Mouse (Mus musculus) neural tube, embryonic 15.5 days (tissue): ENCODE results near the gene Tmem144. TPM values are rescaled to one million over a fixed set of nuclear protein-coding genes. Genes with fewer than 3 reads are reported as not detected.

Source experiments
- ATAC-seq: fragments of 200-750 bp; cut with Nextera tagmentation; 2 replicates; pipeline ENCODE4 v1.8.0; 2017; ENCODE audit warnings: mild to moderate bottlenecking, moderate TSS enrichment, moderate library complexity; ENCODE audit not compliant: low FRiP score
- H3K27ac ChIP-seq: fragments of 300-500 bp; sonication (generic); replicated peaks from 2 replicates; pipeline ENCODE4 v1.5.1; 2015; ENCODE audit warnings: mild to moderate bottlenecking, inconsistent platforms
- H3K27me3 ChIP-seq: fragments of 300-500 bp; sonication (generic); replicated peaks from 2 replicates; pipeline ENCODE4 v1.6.1; 2015; ENCODE audit warnings: inconsistent platforms
- H3K36me3 ChIP-seq: fragments of 300-500 bp; sonication (generic); 2 replicates; pipeline ENCODE4 v1.6.1; 2015; ENCODE audit warnings: inconsistent platforms
- H3K4me1 ChIP-seq: fragments of 300-500 bp; sonication (generic); 2 replicates; pipeline ENCODE4 v1.6.1; 2015; ENCODE audit warnings: inconsistent platforms
- H3K4me2 ChIP-seq: fragments of 300-500 bp; sonication (generic); 2 replicates; pipeline ENCODE4 v1.6.1; 2015; ENCODE audit warnings: inconsistent platforms, mild to moderate bottlenecking, moderate library complexity
- H3K4me3 ChIP-seq: fragments of 300-500 bp; sonication (generic); replicated peaks from 2 replicates; pipeline ENCODE4 v1.5.1; 2015; ENCODE audit warnings: mild to moderate bottlenecking, inconsistent platforms
- H3K9ac ChIP-seq: fragments of 300-500 bp; sonication (generic); replicated peaks from 2 replicates; pipeline ENCODE4 v1.6.1; 2015; ENCODE audit warnings: mild to moderate bottlenecking, inconsistent platforms
- H3K9me3 ChIP-seq: fragments of 300-500 bp; sonication (generic); replicated peaks from 2 replicates; pipeline ENCODE4 v1.6.1; 2016; ENCODE audit warnings: inconsistent platforms
- WGBS: fragments of 180-500 bp; shearing (Covaris S2); methylation state at CpG from one replicate; pipeline ENCODE4 v1.1.7; 2015; ENCODE audit warnings: mixed read lengths; 5-methylcytosine and 5-hydroxymethylcytosine counted together
- polyA plus RNA-seq: library from polyadenylated mRNA; unstranded; fragments of >200 nt; fragmentation: Nextera tagmentation; extraction: Ambion mirVana; gene quantifications from 2 replicates; pipeline ENCODE4 v1.2.1, GENCODE M21; 2015

The Tmem144 gene
- polyA plus RNA-seq, 1 experiment from 2014 or later = 1.5 TPM

DNA sequence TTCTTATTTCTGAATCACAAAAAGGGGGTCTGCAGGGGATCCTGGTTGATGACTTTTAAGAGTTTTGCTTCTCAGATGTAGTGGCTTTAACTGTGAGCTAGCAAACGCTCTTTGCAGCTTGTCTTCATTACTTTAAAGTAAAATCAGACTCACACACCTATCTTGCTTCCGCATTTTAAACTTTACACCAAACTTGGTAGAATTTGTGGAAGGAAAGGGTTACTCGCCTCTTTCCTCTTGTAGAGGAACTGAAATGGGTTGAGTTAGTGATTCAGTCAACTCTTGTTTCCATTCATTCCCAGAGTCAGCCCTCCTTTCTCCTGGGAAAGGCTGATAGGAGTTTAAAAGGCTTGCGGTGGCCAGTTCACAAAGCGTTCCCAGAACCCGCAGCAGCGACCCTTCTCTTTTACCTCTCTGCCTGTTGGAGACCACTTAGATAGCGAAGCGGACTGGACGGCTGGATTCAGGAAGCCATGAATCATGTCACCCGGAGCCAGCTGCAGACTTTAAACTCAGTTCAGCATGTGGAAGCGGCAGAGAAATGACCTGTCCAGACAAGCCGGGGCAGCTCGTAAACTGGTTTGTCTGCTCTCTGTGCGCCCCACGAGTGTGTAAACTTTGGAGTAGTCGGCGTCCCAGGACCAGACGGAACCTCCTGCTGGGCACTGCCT is 33.2 kb upstream of the Tmem144 start:
- 13% methylated on average over 19 of the region's 19 CpGs for WGBS
- H3K4me1 ChIP-seq = peaks cover 20% of the 10 kb centered on the region
- H3K27me3 ChIP-seq = no peaks in the 10 kb centered on the region
- H3K9me3 ChIP-seq = no peaks in the 10 kb centered on the region
- peak overlapping the region; percentile 40 for H3K4me2 ChIP-seq
- no peaks in the 10 kb centered on the region for H3K36me3 ChIP-seq
- H3K9ac ChIP-seq = no peak overlapping the region
- H3K4me3 ChIP-seq = peak overlapping the region; percentile 23
- no peak overlapping the region for H3K27ac ChIP-seq
- ATAC-seq = no peak

GRCm38 (mm10) chr3:79884761-79885189 is 32.2 kb upstream of the Tmem144 start:
- no peaks in the 10 kb centered on the region for H3K27me3 ChIP-seq
- ATAC-seq = peak; percentile 22; the same call in 1 of the 2 replicates
- no peaks in the 10 kb centered on the region for H3K9me3 ChIP-seq
- no peaks in the 10 kb centered on the region for H3K36me3 ChIP-seq
- peak overlapping the region; percentile 49 for H3K4me2 ChIP-seq
- 10% methylated on average over 9 of the region's 9 CpGs for WGBS
- peak overlapping the region; percentile 15; the same call in 1 of the 2 replicates for H3K4me3 ChIP-seq
- H3K9ac ChIP-seq = no peak overlapping the region
- H3K27ac ChIP-seq = no peak overlapping the region
- H3K4me1 ChIP-seq = peaks cover 20% of the 10 kb centered on the region

DNA sequence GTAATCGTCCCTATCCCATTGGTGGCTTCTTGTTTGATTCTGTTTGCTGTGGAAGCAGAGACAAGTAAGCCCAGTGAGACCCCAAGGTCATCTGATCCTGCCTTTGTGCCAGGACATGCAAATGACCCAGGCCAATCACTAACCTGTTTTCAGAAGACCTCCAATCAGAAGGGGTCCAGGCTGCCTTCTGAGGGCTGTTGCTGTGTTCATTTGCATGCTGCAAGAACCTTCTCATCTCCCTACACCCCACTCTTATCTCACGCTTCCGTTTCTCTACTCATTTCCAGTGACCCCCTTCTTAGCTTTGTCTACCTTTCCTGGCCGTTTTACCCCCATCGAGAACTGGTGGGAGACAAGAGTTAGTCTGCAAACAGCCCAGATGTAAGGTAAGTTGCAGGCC is 31.7 kb upstream of the Tmem144 start, which contains the start of gene Fam198b:
TSS of gene Fam198b (plus strand) at position 229 of the 400 bp plus-strand sequence.
- Histone ChIP-seq H3K4me3 (peak within 1 kb of the TSS; percentile 15; the same call in 1 of the 2 replicates), H3K9ac (no peak within 1 kb of the TSS), H3K4me2 (peak within 1 kb of the TSS; percentile 49), H3K36me3 (no peaks in the 10 kb centered on the region), H3K27me3 (no peaks in the 10 kb centered on the region), H3K9me3 (no peaks in the 10 kb centered on the region), H3K4me1 (peaks cover 20% of the 10 kb centered on the region), H3K27ac (no peak within 1 kb of the TSS)
- 54% methylated on average over 5 of the region's 5 CpGs for WGBS
- no peak; the same call in 1 of the 2 replicates for ATAC-seq

GRCm38 (mm10) chr3:79883092-79883491 is 30.5 kb upstream of the Tmem144 start:
- peaks cover 26% of the 10 kb centered on the region for H3K4me1 ChIP-seq
- no peak overlapping the region for H3K9ac ChIP-seq
- H3K9me3 ChIP-seq = no peaks in the 10 kb centered on the region
- no peak overlapping the region for H3K4me2 ChIP-seq
- ATAC-seq = no peak
- H3K27ac ChIP-seq = no peak overlapping the region
- no peak overlapping the region for H3K4me3 ChIP-seq
- H3K36me3 ChIP-seq = no peaks in the 10 kb centered on the region
- no peaks in the 10 kb centered on the region for H3K27me3 ChIP-seq
- WGBS = 55% methylated on average over 7 of the region's 7 CpGs

DNA sequence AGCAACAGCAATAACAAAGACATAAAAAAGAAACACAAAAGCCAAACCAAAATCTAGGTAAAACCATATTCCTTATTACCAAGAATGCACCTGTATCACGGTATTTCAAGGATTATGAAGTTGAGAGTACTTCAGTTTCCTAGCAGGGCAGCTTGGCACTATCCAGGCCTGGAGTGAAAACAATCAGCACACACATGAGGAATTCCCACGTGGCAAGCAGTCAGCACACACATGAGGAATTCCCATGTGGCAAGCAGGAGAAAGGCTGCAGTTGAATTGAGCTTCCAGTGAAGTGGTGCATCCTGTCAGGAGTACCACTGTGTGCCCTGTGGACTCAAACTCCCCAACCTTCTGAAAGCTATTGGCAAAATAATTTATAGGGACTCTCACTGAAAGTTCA is 29.1 kb upstream of the Tmem144 start:
- H3K9ac ChIP-seq = no peak overlapping the region
- no peak for ATAC-seq
- H3K4me1 ChIP-seq = peaks cover 20% of the 10 kb centered on the region
- no peaks in the 10 kb centered on the region for H3K27me3 ChIP-seq
- H3K27ac ChIP-seq = no peak overlapping the region
- WGBS = 64% methylated on average over 2 of the region's 2 CpGs
- no peaks in the 10 kb centered on the region for H3K36me3 ChIP-seq
- no peaks in the 10 kb centered on the region for H3K9me3 ChIP-seq
- no peak overlapping the region for H3K4me3 ChIP-seq
- H3K4me2 ChIP-seq = no peak overlapping the region

GRCm38 (mm10) chr3:79879246-79879645 is 26.7 kb upstream of the Tmem144 start:
- Histone ChIP-seq H3K27me3 (no peaks in the 10 kb centered on the region), H3K4me3 (no peak overlapping the region), H3K27ac (no peak overlapping the region), H3K4me2 (peak overlapping the region; percentile 35), H3K9me3 (no peaks in the 10 kb centered on the region), H3K4me1 (peaks cover 6% of the 10 kb centered on the region), H3K9ac (no peak overlapping the region), H3K36me3 (no peaks in the 10 kb centered on the region)
- 33% methylated on average over 9 of the region's 9 CpGs for WGBS
- ATAC-seq = 0 out of 2 replicates have a peak, but pooled peaks have one; percentile 26

GRCm38 (mm10) chr3:79878350-79878749 is 25.8 kb upstream of the Tmem144 start:
- no peak for ATAC-seq
- WGBS = 41% methylated on average over 3 of the region's 3 CpGs
- Histone ChIP-seq H3K4me2 (no peak overlapping the region), H3K4me3 (no peak overlapping the region), H3K27ac (no peak overlapping the region), H3K9me3 (no peaks in the 10 kb centered on the region), H3K4me1 (peaks cover 6% of the 10 kb centered on the region), H3K9ac (no peak overlapping the region), H3K27me3 (no peaks in the 10 kb centered on the region), H3K36me3 (no peaks in the 10 kb centered on the region)

DNA sequence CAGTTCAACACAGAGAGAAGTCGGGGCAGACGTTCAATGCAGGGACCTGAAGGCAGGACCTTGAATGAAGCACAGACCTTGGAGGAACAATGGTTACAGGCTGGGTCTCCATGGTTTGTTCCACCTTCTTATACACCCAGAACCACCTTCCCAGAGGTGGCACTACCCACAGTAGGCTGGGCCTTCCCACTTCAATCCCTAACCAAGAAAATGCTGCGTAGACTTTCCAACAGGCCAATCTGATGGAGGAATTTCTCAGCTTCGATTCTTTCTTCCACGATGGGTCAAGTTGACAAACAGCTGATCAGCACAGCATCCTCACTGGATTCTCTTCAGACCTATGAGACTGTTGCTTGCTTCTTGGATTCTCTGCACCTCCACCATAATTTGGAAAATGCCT is 22.9 kb upstream of the Tmem144 start:
- no peak overlapping the region for H3K4me3 ChIP-seq
- H3K9ac ChIP-seq = no peak overlapping the region

GRCm38 (mm10) chr3:79867121-79867709 is 14.6 kb upstream of the Tmem144 start:
- peaks cover 23% of the 10 kb centered on the region for H3K4me1 ChIP-seq
- 8% methylated on average over 1 of the region's 1 CpGs for WGBS
- H3K27ac ChIP-seq = peak overlapping the region; percentile 77
- no peak overlapping the region for H3K4me3 ChIP-seq
- ATAC-seq = peak; percentile 85
- H3K4me2 ChIP-seq = no peak overlapping the region
- H3K36me3 ChIP-seq = no peaks in the 10 kb centered on the region
- no peak overlapping the region for H3K9ac ChIP-seq
- H3K27me3 ChIP-seq = no peaks in the 10 kb centered on the region
- H3K9me3 ChIP-seq = no peaks in the 10 kb centered on the region

More for the DNA sequence above, 22.9 kb upstream of the Tmem144 start:
- no peaks in the 10 kb centered on the region for H3K9me3 ChIP-seq
- WGBS = 92% methylated on average over 5 of the region's 5 CpGs
- no peak for ATAC-seq
- H3K27me3 ChIP-seq = no peaks in the 10 kb centered on the region
- H3K36me3 ChIP-seq = no peaks in the 10 kb centered on the region
- H3K4me2 ChIP-seq = no peak overlapping the region
- H3K27ac ChIP-seq = no peak overlapping the region
- H3K4me1 ChIP-seq = peaks cover 6% of the 10 kb centered on the region

- no peaks in the 10 kb centered on the region for H3K27me3 ChIP-seq
- no peak overlapping the region for H3K4me3 ChIP-seq
- no peaks in the 10 kb centered on the region for H3K36me3 ChIP-seq
- 67% methylated on average over 9 of the region's 9 CpGs for WGBS
- peak overlapping the region; percentile 77 for H3K27ac ChIP-seq
- no peak overlapping the region for H3K4me2 ChIP-seq
- H3K4me1 ChIP-seq = peaks cover 23% of the 10 kb centered on the region
- H3K9me3 ChIP-seq = no peaks in the 10 kb centered on the region
- 0 out of 2 replicates have a peak, but pooled peaks have one; percentile 52 for ATAC-seq
- H3K9ac ChIP-seq = no peak overlapping the region
Measured at GRCm38 (mm10) chr3:79866526-79866925, 14.0 kb upstream of the Tmem144 start.

- peaks cover 23% of the 10 kb centered on the region for H3K4me1 ChIP-seq
- peak overlapping the region; percentile 77 for H3K27ac ChIP-seq
- H3K4me3 ChIP-seq = no peak overlapping the region
- H3K4me2 ChIP-seq = no peak overlapping the region
- H3K9ac ChIP-seq = no peak overlapping the region
- 60% methylated on average over 3 of the region's 3 CpGs for WGBS
- no peak for ATAC-seq
- no peaks in the 10 kb centered on the region for H3K9me3 ChIP-seq
- no peaks in the 10 kb centered on the region for H3K27me3 ChIP-seq
- no peaks in the 10 kb centered on the region for H3K36me3 ChIP-seq
Measured at GRCm38 (mm10) chr3:79866089-79866488, 13.5 kb upstream of the Tmem144 start.

GRCm38 (mm10) chr3:79864824-79865223 is 12.3 kb upstream of the Tmem144 start:
- H3K4me1 ChIP-seq = peaks cover 23% of the 10 kb centered on the region
- 0 out of 2 replicates have a peak overlapping the region, but pooled peaks have one; percentile 13 for H3K27ac ChIP-seq
- no peaks in the 10 kb centered on the region for H3K36me3 ChIP-seq
- no peak overlapping the region for H3K4me2 ChIP-seq
- H3K9ac ChIP-seq = no peak overlapping the region
- no peak for ATAC-seq
- H3K9me3 ChIP-seq = no peaks in the 10 kb centered on the region
- no peak overlapping the region for H3K4me3 ChIP-seq
- WGBS = 58% methylated on average over 7 of the region's 7 CpGs
- no peaks in the 10 kb centered on the region for H3K27me3 ChIP-seq
